Mouse (Mus musculus) testis, adult 2 months (tissue): ENCODE measurements around the gene 2810004N23Rik.

Source experiments
- CTCF ChIP-seq: fragments of 200-500 bp; IDR thresholded peaks from 2 replicates; pipeline ENCODE4 v1.5.1; 2012; ENCODE audit warnings: low read depth, mild to moderate bottlenecking, inconsistent platforms, low read length, moderate library complexity; ENCODE audit not compliant: control insufficient read depth, insufficient read depth, insufficient replicate concordance
- POLR2A ChIP-seq: fragments of 200-500 bp; IDR thresholded peaks from 2 replicates; pipeline ENCODE4 v1.6.1; 2012; ENCODE audit warnings: low read depth, mild to moderate bottlenecking, inconsistent platforms, low read length, moderate library complexity; ENCODE audit not compliant: control insufficient read depth

DNA sequence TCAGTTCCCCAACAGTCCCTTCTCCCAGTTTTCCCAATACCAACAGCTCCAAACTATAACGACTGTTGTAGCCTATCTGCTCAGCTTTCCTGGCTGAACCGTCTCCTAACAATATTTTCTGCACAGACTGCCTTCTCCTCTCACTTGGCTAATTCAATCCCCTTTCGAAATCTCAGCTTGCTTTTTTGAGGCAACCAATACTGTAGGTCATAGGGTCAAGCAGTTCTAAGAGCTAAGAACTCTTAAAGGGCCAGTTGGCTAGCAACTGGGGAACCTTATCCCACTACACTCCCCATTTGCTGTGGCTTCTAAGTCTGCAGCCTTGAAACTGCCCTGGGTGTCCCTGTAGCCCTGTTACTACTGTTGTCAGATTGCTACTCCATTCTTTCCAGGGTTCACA lies 17.8 kb downstream of the 2810004N23Rik start:
- TF ChIP-seq CTCF (no peak), POLR2A (no peak)
